Mouse (Mus musculus) lung, postnatal 0 days (tissue): ENCODE results near the gene Ddx39b.

Experiments used
- CTCF ChIP-seq: IDR thresholded peaks from 2 replicates; pipeline ENCODE4 v1.5.1; 2016; ENCODE audit warnings: antibody characterized with exemption, mild to moderate bottlenecking
- EP300 ChIP-seq: IDR thresholded peaks from 2 replicates; pipeline ENCODE4 v1.6.1; 2016; ENCODE audit warnings: antibody characterized with exemption, mild to moderate bottlenecking, control low read depth

DNA sequence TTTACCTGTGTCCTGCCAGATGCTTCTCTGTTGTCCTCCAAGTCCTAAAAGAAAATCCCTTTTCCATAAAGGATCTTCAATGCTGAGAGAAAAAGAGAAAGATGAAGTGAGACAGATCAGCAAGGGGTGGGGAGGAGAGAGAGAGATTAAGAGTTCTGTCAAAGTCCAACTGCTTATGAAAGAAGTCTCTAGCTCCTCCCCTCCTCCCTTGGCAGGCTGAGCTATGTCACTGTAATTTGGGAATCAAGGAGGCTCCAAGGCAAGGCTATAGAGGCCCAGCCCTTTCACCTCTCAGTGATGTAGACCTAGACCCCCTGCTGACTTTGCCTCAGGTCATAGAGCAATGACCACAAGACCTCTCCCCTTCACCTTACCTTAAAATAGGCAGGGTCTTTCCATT is 43.9 kb downstream of the Ddx39b start:
- TF ChIP-seq CTCF (no peak), EP300 (no peak)
